Mouse (Mus musculus): ENCODE data around the gene Cnot1. TPM values are rescaled to one million over a fixed set of nuclear protein-coding genes. Genes with fewer than 3 reads are reported as not detected.
A peak's percentile ranks its signal among the peaks of the same experiment; 100 is the strongest.

The Cnot1 gene
- total RNA-seq (2014; rRNA removed) (132 and 143 TPM in 2 replicates), polyA plus RNA-seq (2015; fragmentation: Nextera tagmentation; extraction: Ambion mirVana) (19.0 and 25.0 TPM in 2 replicates)

GRCm38 (mm10) chr8:95807331-95807843 lies at the start of gene Cnot1:
Gene Cnot1 (minus strand): TSS chr8:95807464.
- Histone ChIP-seq H3K4me1 (ENCODE audit: insufficient read depth) (peaks cover 8% of the 10 kb centered on the region), H3K36me3 (ENCODE audit: insufficient read depth) (no peaks in the 10 kb centered on the region), H3K9me3 (ENCODE audit: low read length) (no peaks in the 10 kb centered on the region), H3K4me3 (ENCODE audit: low read depth, low read length) (peak within 1 kb of the TSS; percentile 94), H3K27ac (ENCODE audit: low read depth, low read length) (peak within 1 kb of the TSS; percentile 88), H3K4me2 (ENCODE audit: low read depth) (peak within 1 kb of the TSS; percentile 89), H3K9ac (peak within 1 kb of the TSS; percentile 94), H3K27me3 (ENCODE audit: insufficient read depth, low read length) (no peaks in the 10 kb centered on the region)
- TF ChIP-seq CTCF (IDR thresholded peaks at IDR 0.05; ENCODE audit: low read depth): no peak
- ATAC-seq: peak; percentile 96
- peak; percentile 99 for DNase-seq
- WGBS: 1% methylated on average over 44 of the region's 44 CpGs

- DNase-seq (no peak), ATAC-seq (no peak)
- Histone ChIP-seq H3K9me3 (ENCODE audit: low read length) (no peaks in the 10 kb centered on the region), H3K4me3 (ENCODE audit: low read depth, low read length) (no peak overlapping the region), H3K27me3 (ENCODE audit: insufficient read depth, low read length) (no peaks in the 10 kb centered on the region), H3K9ac (no peak overlapping the region), H3K4me2 (ENCODE audit: low read depth) (no peak overlapping the region), H3K27ac (ENCODE audit: low read depth, low read length) (no peak overlapping the region), H3K36me3 (ENCODE audit: insufficient read depth) (no peaks in the 10 kb centered on the region), H3K4me1 (ENCODE audit: insufficient read depth) (peaks cover 5% of the 10 kb centered on the region; the same call in 1 of the 2 replicates)
- TF ChIP-seq CTCF (IDR thresholded peaks at IDR 0.05; ENCODE audit: low read depth): no peak
- WGBS: 87% methylated on average over 6 of the region's 6 CpGs
Observed at GRCm38 (mm10) chr8:95854174-95854573, 46.9 kb upstream of the Cnot1 start.

- no peaks in the 10 kb centered on the region for H3K27me3 ChIP-seq (ENCODE audit: insufficient read depth, low read length)
- H3K27ac ChIP-seq (ENCODE audit: low read depth, low read length): no peak within 1 kb of the TSS
- peak within 1 kb of the TSS; percentile 71 for H3K4me2 ChIP-seq (ENCODE audit: low read depth)
- peaks cover 5% of the 10 kb centered on the region; the same call in 1 of the 2 replicates for H3K4me1 ChIP-seq (ENCODE audit: insufficient read depth)
- TF ChIP-seq CTCF (IDR thresholded peaks at IDR 0.05; ENCODE audit: low read depth): no peak
- WGBS: 10% methylated on average over 22 of the region's 22 CpGs
- peak within 1 kb of the TSS; percentile 66 for H3K9ac ChIP-seq
- peak; percentile 86 for DNase-seq
- H3K36me3 ChIP-seq (ENCODE audit: insufficient read depth): peaks cover 5% of the 10 kb centered on the region; the same call in 1 of the 2 replicates
- H3K4me3 ChIP-seq (ENCODE audit: low read depth, low read length): peak within 1 kb of the TSS; percentile 54
- peak; percentile 98 for ATAC-seq
- no peaks in the 10 kb centered on the region for H3K9me3 ChIP-seq (ENCODE audit: low read length)
Observed at GRCm38 (mm10) chr8:95853102-95853843, 46.0 kb upstream of the Cnot1 start, which contains the start of gene Slc38a7. Gene Slc38a7 (minus strand): TSS chr8:95853539.

GRCm38 (mm10) chr8:95852290-95852689 lies 45.0 kb upstream of the Cnot1 start:
- Histone ChIP-seq H3K4me3 (ENCODE audit: low read depth, low read length) (peak overlapping the region; percentile 54), H3K27me3 (ENCODE audit: insufficient read depth, low read length) (no peaks in the 10 kb centered on the region), H3K4me1 (ENCODE audit: insufficient read depth) (peaks cover 5% of the 10 kb centered on the region; the same call in 1 of the 2 replicates), H3K36me3 (ENCODE audit: insufficient read depth) (peaks cover 9% of the 10 kb centered on the region; the same call in 1 of the 2 replicates), H3K27ac (ENCODE audit: low read depth, low read length) (no peak overlapping the region), H3K4me2 (ENCODE audit: low read depth) (peak overlapping the region; percentile 71), H3K9ac (no peak overlapping the region), H3K9me3 (ENCODE audit: low read length) (no peaks in the 10 kb centered on the region)
- WGBS: 89% methylated on average over 4 of the region's 4 CpGs
- no peak for TF ChIP-seq CTCF (IDR thresholded peaks at IDR 0.05; ENCODE audit: low read depth)
- DNase-seq: no peak
- no peak for ATAC-seq

GRCm38 (mm10) chr8:95850326-95850725 lies 43.1 kb upstream of the Cnot1 start:
- Histone ChIP-seq H3K27me3 (ENCODE audit: insufficient read depth, low read length) (no peaks in the 10 kb centered on the region), H3K4me1 (ENCODE audit: insufficient read depth) (peaks cover 5% of the 10 kb centered on the region; the same call in 1 of the 2 replicates), H3K9ac (no peak overlapping the region), H3K36me3 (ENCODE audit: insufficient read depth) (peaks cover 19% of the 10 kb centered on the region), H3K27ac (ENCODE audit: low read depth, low read length) (no peak overlapping the region), H3K4me2 (ENCODE audit: low read depth) (no peak overlapping the region), H3K4me3 (ENCODE audit: low read depth, low read length) (no peak overlapping the region), H3K9me3 (ENCODE audit: low read length) (no peaks in the 10 kb centered on the region)
- TF ChIP-seq CTCF (IDR thresholded peaks at IDR 0.05; ENCODE audit: low read depth): no peak
- DNase-seq (no peak), ATAC-seq (no peak)
- 90% methylated on average over 2 of the region's 2 CpGs for WGBS

GRCm38 (mm10) chr8:95848734-95849464 lies 41.6 kb upstream of the Cnot1 start:
- DNase-seq (no peak), ATAC-seq (no peak)
- no peaks in the 10 kb centered on the region for H3K9me3 ChIP-seq (ENCODE audit: low read length)
- H3K27me3 ChIP-seq (ENCODE audit: insufficient read depth, low read length): no peaks in the 10 kb centered on the region
- no peak overlapping the region for H3K9ac ChIP-seq
- no peak overlapping the region for H3K27ac ChIP-seq (ENCODE audit: low read depth, low read length)
- no peak overlapping the region for H3K4me3 ChIP-seq (ENCODE audit: low read depth, low read length)
- WGBS: 91% methylated on average over 19 of the region's 19 CpGs
- peaks cover 32% of the 10 kb centered on the region for H3K36me3 ChIP-seq (ENCODE audit: insufficient read depth)
- TF ChIP-seq CTCF (IDR thresholded peaks at IDR 0.05; ENCODE audit: low read depth): no peak
- peaks cover 5% of the 10 kb centered on the region; the same call in 1 of the 2 replicates for H3K4me1 ChIP-seq (ENCODE audit: insufficient read depth)
- H3K4me2 ChIP-seq (ENCODE audit: low read depth): no peak overlapping the region

All from forebrain, postnatal 0 days (tissue).